Mouse (Mus musculus) liver, embryonic 13.5 days (tissue): ENCODE results near the gene Xrn2. TPM values are rescaled to one million over a fixed set of nuclear protein-coding genes. Genes with fewer than 3 reads are reported as not detected.

Experiments used
- ATAC-seq: fragments of 200-750 bp; cut with Nextera tagmentation; 2 replicates; pipeline ENCODE4 v1.8.0; 2017; ENCODE audit warnings: low read depth, mild to moderate bottlenecking, moderate number of reproducible peaks, moderate library complexity
- DNase-seq: peaks from one replicate; pipeline ENCODE4 v3.0.0; 2022
- H3K27ac ChIP-seq: fragments of 300-500 bp; sonication (generic); 2 replicates; pipeline ENCODE4 v1.5.1; 2015; ENCODE audit warnings: moderate library complexity, mild to moderate bottlenecking, inconsistent platforms
- H3K27me3 ChIP-seq: fragments of 300-500 bp; sonication (generic); 2 replicates; pipeline ENCODE4 v1.6.1; 2015; ENCODE audit warnings: mild to moderate bottlenecking, inconsistent platforms
- H3K36me3 ChIP-seq: fragments of 300-500 bp; sonication (generic); 2 replicates; pipeline ENCODE4 v1.6.1; 2015; ENCODE audit warnings: mild to moderate bottlenecking, inconsistent platforms
- H3K4me1 ChIP-seq: fragments of 300-500 bp; sonication (generic); replicated peaks from 2 replicates; pipeline ENCODE4 v1.6.1; 2015; ENCODE audit warnings: inconsistent platforms
- H3K4me2 ChIP-seq: fragments of 300-500 bp; sonication (generic); 2 replicates; pipeline ENCODE4 v1.6.1; 2015; ENCODE audit warnings: inconsistent platforms, mild to moderate bottlenecking, moderate library complexity
- H3K4me3 ChIP-seq: fragments of 300-500 bp; sonication (generic); replicated peaks from 2 replicates; pipeline ENCODE4 v1.5.1; 2015; ENCODE audit warnings: mild to moderate bottlenecking, inconsistent platforms
- H3K9ac ChIP-seq: fragments of 300-500 bp; sonication (generic); 2 replicates; pipeline ENCODE4 v1.6.1; 2015; ENCODE audit warnings: mild to moderate bottlenecking, inconsistent platforms
- H3K9me3 ChIP-seq: fragments of 300-500 bp; sonication (generic); replicated peaks from 2 replicates; pipeline ENCODE4 v1.6.1; 2016; ENCODE audit warnings: inconsistent platforms
- WGBS: fragments of 180-500 bp; shearing (Covaris S2); methylation state at CpG from one replicate; pipeline ENCODE4 v1.1.7; 2015; ENCODE audit not compliant: insufficient replicate concordance; 5-methylcytosine and 5-hydroxymethylcytosine counted together
- polyA plus RNA-seq: library from polyadenylated mRNA; unstranded; fragments of >200 nt; fragmentation: Nextera tagmentation; extraction: Ambion mirVana; gene quantifications from 2 replicates; pipeline ENCODE4 v1.2.1, GENCODE M21; 2015

Gene Xrn2
- 38.6 and 45.4 TPM in 2 replicates for polyA plus RNA-seq

- Histone ChIP-seq H3K4me3 (peak within 1 kb of the TSS; percentile 93), H3K4me1 (peaks cover 43% of the 10 kb centered on the region), H3K9ac (peak within 1 kb of the TSS; percentile 88), H3K27ac (peak within 1 kb of the TSS; percentile 92), H3K27me3 (no peaks in the 10 kb centered on the region), H3K36me3 (peaks cover 2% of the 10 kb centered on the region; the same call in 1 of the 2 replicates), H3K9me3 (no peaks in the 10 kb centered on the region), H3K4me2 (peak within 1 kb of the TSS; percentile 92)
- ATAC-seq (peak; percentile 92), DNase-seq (peak; percentile 88)
- WGBS, result under 1% methylated on average over 37 of the region's 37 CpGs
Measured at GRCm38 (mm10) chr2:147012623-147013184, at the start of gene Xrn2. Xrn2 (plus strand) TSS chr2:147012996.

- Histone ChIP-seq H3K9ac (no peak overlapping the region), H3K4me1 (no peaks in the 10 kb centered on the region), H3K36me3 (no peaks in the 10 kb centered on the region), H3K4me2 (no peak overlapping the region), H3K9me3 (no peaks in the 10 kb centered on the region), H3K27ac (no peak overlapping the region), H3K27me3 (no peaks in the 10 kb centered on the region), H3K4me3 (no peak overlapping the region)
- 59% methylated on average over 3 of the region's 3 CpGs for WGBS
- DNase-seq (no peak), ATAC-seq (no peak)
Measured at GRCm38 (mm10) chr2:146975024-146975423, 37.8 kb upstream of the Xrn2 start.

- Histone ChIP-seq H3K9me3 (no peaks in the 10 kb centered on the region), H3K4me2 (no peak overlapping the region), H3K4me3 (no peak overlapping the region), H3K27me3 (no peaks in the 10 kb centered on the region), H3K4me1 (no peaks in the 10 kb centered on the region), H3K36me3 (no peaks in the 10 kb centered on the region), H3K9ac (no peak overlapping the region), H3K27ac (no peak overlapping the region)
- 69% methylated on average over 3 of the region's 3 CpGs for WGBS
- DNase-seq, result no peak
- ATAC-seq, result no peak
Measured at GRCm38 (mm10) chr2:146975453-146976028, 37.3 kb upstream of the Xrn2 start.

- H3K9ac ChIP-seq, result no peak overlapping the region
- DNase-seq (no peak), ATAC-seq (no peak)
- H3K4me3 ChIP-seq, result no peak overlapping the region
- H3K4me2 ChIP-seq, result no peak overlapping the region
- no peaks in the 10 kb centered on the region for H3K27me3 ChIP-seq
- no peaks in the 10 kb centered on the region for H3K4me1 ChIP-seq
- no peaks in the 10 kb centered on the region for H3K9me3 ChIP-seq
- H3K27ac ChIP-seq, result no peak overlapping the region
- no peaks in the 10 kb centered on the region for H3K36me3 ChIP-seq
- WGBS, result 70% methylated on average over 2 of the region's 2 CpGs
Measured at GRCm38 (mm10) chr2:146982786-146983185, 30.0 kb upstream of the Xrn2 start.

GRCm38 (mm10) chr2:146984831-146985230, 28.0 kb upstream of the Xrn2 start:
- no peaks in the 10 kb centered on the region for H3K9me3 ChIP-seq
- H3K4me2 ChIP-seq, result no peak overlapping the region
- no peak overlapping the region for H3K27ac ChIP-seq
- H3K9ac ChIP-seq, result no peak overlapping the region
- H3K36me3 ChIP-seq, result no peaks in the 10 kb centered on the region
- no peaks in the 10 kb centered on the region for H3K27me3 ChIP-seq
- ATAC-seq, result no peak
- no peak overlapping the region for H3K4me3 ChIP-seq
- 70% methylated on average over 2 of the region's 2 CpGs for WGBS
- no peak for DNase-seq
- H3K4me1 ChIP-seq, result no peaks in the 10 kb centered on the region

GRCm38 (mm10) chr2:146985807-146986206, 27.0 kb upstream of the Xrn2 start:
- Histone ChIP-seq H3K9me3 (no peaks in the 10 kb centered on the region), H3K4me2 (no peak overlapping the region), H3K4me1 (no peaks in the 10 kb centered on the region), H3K9ac (no peak overlapping the region), H3K4me3 (no peak overlapping the region), H3K27ac (no peak overlapping the region), H3K27me3 (no peaks in the 10 kb centered on the region), H3K36me3 (no peaks in the 10 kb centered on the region)
- WGBS, result 67% methylated on average over 1 of the region's 1 CpGs
- no peak for ATAC-seq
- DNase-seq, result no peak

GRCm38 (mm10) chr2:146986429-146986828, 26.4 kb upstream of the Xrn2 start:
- Histone ChIP-seq H3K9me3 (no peaks in the 10 kb centered on the region), H3K27me3 (no peaks in the 10 kb centered on the region), H3K4me1 (no peaks in the 10 kb centered on the region), H3K36me3 (no peaks in the 10 kb centered on the region), H3K4me3 (no peak overlapping the region), H3K9ac (no peak overlapping the region), H3K4me2 (no peak overlapping the region), H3K27ac (no peak overlapping the region)
- ATAC-seq, result no peak
- no peak for DNase-seq

- no peak overlapping the region for H3K4me2 ChIP-seq
- H3K9me3 ChIP-seq, result no peaks in the 10 kb centered on the region
- no peak overlapping the region for H3K4me3 ChIP-seq
- H3K27ac ChIP-seq, result no peak overlapping the region
- no peaks in the 10 kb centered on the region for H3K36me3 ChIP-seq
- no peak overlapping the region for H3K9ac ChIP-seq
- ATAC-seq (no peak), DNase-seq (no peak)
- peaks cover 17% of the 10 kb centered on the region for H3K4me1 ChIP-seq
- H3K27me3 ChIP-seq, result no peaks in the 10 kb centered on the region
- WGBS, result 25% methylated on average over 2 of the region's 2 CpGs
Measured at GRCm38 (mm10) chr2:147007265-147007664, 5.5 kb upstream of the Xrn2 start.

- ATAC-seq, result no peak
- no peak for DNase-seq
Measured at GRCm38 (mm10) chr2:147009084-147009483, 3.7 kb upstream of the Xrn2 start.

GRCm38 (mm10) chr2:147010141-147010540, 2.7 kb upstream of the Xrn2 start:
- DNase-seq (no peak), ATAC-seq (no peak)
- peaks cover 30% of the 10 kb centered on the region for H3K4me1 ChIP-seq
- no peaks in the 10 kb centered on the region for H3K27me3 ChIP-seq
- H3K9ac ChIP-seq, result no peak overlapping the region
- H3K36me3 ChIP-seq, result no peaks in the 10 kb centered on the region
- H3K4me2 ChIP-seq, result no peak overlapping the region
- H3K9me3 ChIP-seq, result no peaks in the 10 kb centered on the region
- no peak overlapping the region for H3K4me3 ChIP-seq
- WGBS, result 62% methylated on average over 4 of the region's 4 CpGs
- H3K27ac ChIP-seq, result no peak overlapping the region

More at GRCm38 (mm10) chr2:147009084-147009483, 3.7 kb upstream of the Xrn2 start:
- Histone ChIP-seq H3K4me1 (peaks cover 20% of the 10 kb centered on the region), H3K9ac (no peak overlapping the region), H3K4me3 (no peak overlapping the region), H3K27ac (no peak overlapping the region), H3K36me3 (no peaks in the 10 kb centered on the region), H3K27me3 (no peaks in the 10 kb centered on the region), H3K9me3 (no peaks in the 10 kb centered on the region), H3K4me2 (no peak overlapping the region)

GRCm38 (mm10) chr2:147010952-147011351, 1.8 kb upstream of the Xrn2 start:
- H3K9me3 ChIP-seq, result no peaks in the 10 kb centered on the region
- no peak overlapping the region for H3K27ac ChIP-seq
- H3K4me2 ChIP-seq, result no peak overlapping the region
- DNase-seq, result no peak
- H3K9ac ChIP-seq, result no peak overlapping the region
- H3K36me3 ChIP-seq, result peaks cover 2% of the 10 kb centered on the region; the same call in 1 of the 2 replicates
- H3K4me3 ChIP-seq, result no peak overlapping the region
- no peak for ATAC-seq
- no peaks in the 10 kb centered on the region for H3K27me3 ChIP-seq
- WGBS, result 62% methylated on average over 9 of the region's 9 CpGs
- H3K4me1 ChIP-seq, result peaks cover 36% of the 10 kb centered on the region

- Histone ChIP-seq H3K9me3 (no peaks in the 10 kb centered on the region), H3K36me3 (peaks cover 2% of the 10 kb centered on the region; the same call in 1 of the 2 replicates), H3K4me2 (peak overlapping the region; percentile 92), H3K27ac (peak overlapping the region; percentile 92), H3K9ac (peak overlapping the region; percentile 88; the same call in 1 of the 2 replicates), H3K4me1 (peaks cover 40% of the 10 kb centered on the region), H3K4me3 (peak overlapping the region; percentile 93), H3K27me3 (no peaks in the 10 kb centered on the region)
- ATAC-seq, result no peak
- no peak for DNase-seq
- 29% methylated on average over 3 of the region's 3 CpGs for WGBS
Measured at GRCm38 (mm10) chr2:147011474-147012140, 1.2 kb upstream of the Xrn2 start.
